Mouse (Mus musculus): ENCODE measurements around the gene Gm43064.
"Not testable (repeated sequence)": the region's sequence is repeated elsewhere in the genome, so short reads cannot be mapped to it uniquely, and the experiment has no call there.

Gene Gm43064

DNA sequence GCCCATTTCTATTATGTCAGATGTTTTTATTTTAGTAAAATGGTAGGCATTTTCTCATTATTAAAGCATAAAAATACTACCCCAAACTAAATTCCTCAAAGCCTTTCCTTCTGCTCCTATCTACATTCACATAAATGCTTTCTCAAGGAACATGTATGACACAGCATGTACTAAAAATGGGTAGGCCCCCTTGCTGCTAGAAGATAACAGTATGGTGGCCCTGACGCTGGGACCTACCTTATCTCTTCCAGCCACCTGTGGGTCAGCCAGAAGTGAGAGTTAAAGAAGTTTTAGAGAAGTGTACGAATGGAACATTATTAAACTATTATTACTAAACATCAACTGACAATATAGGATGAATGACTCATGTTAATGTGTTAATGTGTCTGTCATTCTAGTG is 9.9 kb upstream of the Gm43064 start:
- peak; percentile 83 for DNase-seq (ENCODE audit: low read depth)

DNA sequence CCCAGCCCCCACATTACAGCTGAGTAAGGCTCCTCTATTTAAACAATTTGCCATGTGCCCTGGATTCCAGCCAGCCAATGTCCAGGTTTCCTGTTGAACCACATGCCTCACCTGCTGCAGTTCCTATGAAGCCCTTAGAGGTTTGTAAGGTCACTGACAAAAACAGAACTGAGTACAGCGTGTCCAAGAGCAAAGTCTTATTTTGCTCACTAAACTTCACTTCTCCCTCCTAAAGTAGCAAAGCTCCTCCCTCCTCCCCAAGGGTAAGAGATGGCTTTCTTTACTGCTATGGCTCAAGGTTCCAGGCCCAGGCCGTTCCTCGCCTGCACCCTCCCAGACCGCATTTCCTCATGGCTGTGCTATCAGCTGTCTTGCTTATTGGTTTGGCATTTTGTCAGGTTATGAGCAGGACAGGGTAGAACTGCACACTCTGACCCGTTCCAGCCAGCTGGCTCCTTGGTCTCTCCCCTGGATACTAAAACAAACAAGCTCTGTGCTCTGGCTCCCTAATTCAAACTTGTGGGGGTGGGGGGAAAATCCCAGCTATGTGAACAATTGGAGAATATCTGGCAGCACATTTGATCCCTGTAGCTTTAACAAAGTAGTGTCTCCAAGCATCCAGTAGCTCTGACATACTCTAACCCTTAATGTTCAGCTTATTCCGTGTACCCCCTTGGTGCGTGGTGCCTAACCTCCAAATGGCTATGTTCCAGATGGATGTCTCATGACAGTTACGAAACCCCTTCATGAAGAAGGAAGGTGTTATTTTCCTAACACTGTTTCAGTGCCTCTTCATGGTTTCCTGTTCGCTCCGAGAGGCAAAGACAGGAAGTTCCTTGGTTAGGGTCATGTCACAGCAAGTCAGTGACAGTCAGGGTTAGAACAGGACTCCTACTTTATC is 7.5 kb upstream of the Gm43064 start:
- DNase-seq (ENCODE audit: low read depth): peak; percentile 95

DNA sequence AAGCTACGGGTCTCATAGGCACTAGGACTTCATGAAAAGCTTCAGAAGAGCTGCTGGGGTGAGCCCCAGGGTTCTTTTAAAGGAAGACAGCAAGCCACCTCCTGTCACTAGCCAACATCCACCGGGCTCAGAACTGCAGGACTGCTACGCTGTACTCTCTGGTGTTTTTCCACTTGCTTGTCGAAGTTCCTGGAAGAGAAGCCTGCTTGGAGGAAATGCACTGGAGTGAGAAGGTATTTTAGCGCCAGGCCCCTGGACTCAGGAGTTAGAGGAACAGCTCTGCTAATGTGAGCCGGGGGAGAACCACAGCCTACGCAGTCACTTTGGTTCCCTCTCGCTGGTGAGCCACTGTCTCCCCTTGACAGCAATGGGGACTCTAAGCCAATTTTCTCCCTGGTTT is 6.5 kb upstream of the Gm43064 start:
- DNase-seq (ENCODE audit: low read depth): no peak

DNA sequence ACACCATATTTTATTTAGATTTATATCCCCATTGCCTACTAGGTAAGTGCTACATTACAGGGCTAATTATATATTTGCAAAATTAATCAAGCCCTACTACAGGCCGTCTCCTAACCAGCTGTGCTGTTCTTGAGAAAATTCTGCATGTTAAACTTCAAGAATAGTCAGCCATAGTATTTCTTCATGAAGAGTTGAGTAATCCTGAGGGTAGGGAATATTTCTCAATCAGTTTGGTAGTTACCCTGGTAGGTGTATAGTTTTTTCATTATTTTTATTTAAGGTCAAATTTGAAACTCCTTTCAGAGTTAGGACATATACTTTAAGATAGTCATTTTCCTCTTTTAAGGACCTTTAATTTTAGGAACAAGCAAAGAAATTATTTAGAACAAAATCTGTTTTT is 3.7 kb upstream of the Gm43064 start:
- DNase-seq (ENCODE audit: low read depth): peak; percentile 73

DNA sequence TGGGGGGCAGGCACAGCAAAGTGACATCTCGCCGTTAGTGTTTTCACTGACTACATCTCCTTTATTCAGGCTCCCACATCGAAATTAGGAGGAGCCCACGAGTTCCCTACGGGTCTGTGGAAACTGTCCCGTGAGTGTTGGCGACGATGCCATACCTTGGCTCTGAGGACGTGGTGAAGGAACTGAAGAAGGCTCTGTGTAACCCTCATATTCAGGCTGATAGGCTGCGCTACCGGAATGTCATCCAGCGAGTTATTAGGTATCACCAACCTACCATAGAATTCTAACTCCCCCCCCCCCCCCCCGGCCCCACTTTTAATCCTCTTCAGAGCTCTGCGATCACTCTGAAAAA is 402 bp downstream of the Gm43064 start:
- DNase-seq (ENCODE audit: low read depth): no peak

DNA sequence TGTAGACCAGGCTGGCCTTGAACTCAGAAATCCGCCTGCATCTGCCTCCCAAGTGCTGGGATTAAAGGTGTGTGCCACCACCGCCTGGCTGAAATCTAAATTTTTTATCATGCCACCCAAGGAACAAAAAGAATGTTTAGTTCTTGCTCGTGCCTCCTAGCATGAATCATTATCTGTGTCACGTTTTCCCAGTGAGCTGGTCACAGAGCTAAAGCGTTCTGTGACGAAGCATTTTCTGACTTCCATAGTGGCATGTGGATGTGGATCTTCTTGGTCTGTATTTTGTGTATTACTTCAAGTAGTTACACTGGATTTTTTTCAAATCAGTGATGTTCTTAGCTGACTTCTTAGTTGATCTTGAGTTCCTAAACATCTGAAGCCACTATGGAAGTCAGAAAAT is 1.6 kb downstream of the Gm43064 start:
- DNase-seq (ENCODE audit: low read depth): no peak

DNA sequence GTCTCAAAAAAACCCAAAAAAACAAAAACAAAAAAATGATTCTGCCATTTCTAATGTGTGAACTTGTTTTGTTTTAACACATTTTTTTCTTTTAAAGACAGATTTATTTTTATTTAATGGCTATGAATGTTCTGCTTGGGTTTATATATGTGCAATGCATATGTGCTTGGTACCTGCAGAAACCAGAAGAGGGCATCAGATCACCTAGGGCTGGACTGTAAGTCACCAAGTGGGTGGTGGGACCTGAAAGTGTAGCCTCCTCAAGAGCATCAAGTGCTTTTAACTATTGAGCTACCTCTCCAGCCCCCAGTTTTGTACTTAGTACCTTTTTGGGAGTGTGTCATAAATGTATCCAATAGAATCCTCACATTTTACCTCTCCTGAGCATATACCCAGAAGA is 18.2 kb downstream of the Gm43064 start:
- peak; percentile 49 for DNase-seq (ENCODE audit: low read depth)

DNA sequence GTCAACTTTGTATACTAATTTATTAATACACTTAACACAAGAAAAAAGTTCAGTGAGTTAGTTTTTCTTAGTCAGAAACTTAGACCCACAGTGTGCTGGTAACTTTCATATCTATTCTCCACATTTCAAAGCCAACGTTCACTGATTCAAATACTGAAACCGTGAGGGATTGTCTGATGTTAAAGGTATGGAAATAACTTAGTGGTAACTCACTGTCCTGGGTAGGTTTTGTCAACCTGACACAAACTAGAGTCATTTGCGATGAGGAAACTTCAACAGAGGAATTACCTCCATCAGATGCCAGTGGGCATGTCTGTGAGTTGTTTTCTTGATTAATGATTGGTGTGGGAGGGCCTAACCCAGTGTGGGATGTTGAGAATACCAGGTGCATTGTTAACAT is 19.7 kb downstream of the Gm43064 start:
- DNase-seq (ENCODE audit: low read depth): no peak

DNA sequence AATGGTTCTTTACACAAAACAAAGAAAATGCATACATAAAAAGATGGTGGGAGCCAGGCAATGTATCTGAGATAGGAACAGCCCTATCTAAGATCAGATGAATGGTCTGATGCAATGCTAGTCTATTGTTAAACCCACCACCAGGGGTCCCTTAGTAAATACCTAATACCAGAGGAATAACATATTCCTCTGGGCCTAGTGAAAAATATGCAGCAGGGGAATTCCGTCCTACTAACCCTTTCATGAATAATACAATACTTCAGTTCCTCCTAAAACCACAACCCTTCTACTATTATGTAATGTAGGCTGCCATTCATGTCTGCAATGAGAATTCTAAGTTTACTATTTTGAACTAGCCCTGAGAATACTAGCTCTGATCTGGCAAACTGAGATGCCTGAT is 21.3 kb downstream of the Gm43064 start:
- DNase-seq (ENCODE audit: low read depth): peak; percentile 41

DNA sequence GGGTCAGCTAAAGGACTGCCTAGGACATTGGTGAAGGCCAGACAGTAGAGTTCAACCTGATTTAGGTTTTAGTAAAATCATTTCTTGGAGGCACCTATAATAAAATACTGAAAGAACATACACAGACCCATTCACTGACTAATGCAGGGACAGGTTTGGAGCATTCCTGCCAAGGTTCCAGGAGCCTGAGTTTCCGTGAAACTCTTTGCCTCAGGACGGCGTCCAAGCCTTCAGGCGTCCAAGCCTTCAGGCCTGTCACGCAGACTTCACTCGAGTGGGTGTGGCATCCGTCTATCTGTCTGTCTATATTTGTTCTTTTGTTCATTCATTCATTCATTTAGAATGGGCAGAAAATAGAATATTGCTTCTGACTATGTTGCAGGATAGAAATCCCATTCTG is 21.8 kb downstream of the Gm43064 start:
- DNase-seq (ENCODE audit: low read depth): no peak

DNA sequence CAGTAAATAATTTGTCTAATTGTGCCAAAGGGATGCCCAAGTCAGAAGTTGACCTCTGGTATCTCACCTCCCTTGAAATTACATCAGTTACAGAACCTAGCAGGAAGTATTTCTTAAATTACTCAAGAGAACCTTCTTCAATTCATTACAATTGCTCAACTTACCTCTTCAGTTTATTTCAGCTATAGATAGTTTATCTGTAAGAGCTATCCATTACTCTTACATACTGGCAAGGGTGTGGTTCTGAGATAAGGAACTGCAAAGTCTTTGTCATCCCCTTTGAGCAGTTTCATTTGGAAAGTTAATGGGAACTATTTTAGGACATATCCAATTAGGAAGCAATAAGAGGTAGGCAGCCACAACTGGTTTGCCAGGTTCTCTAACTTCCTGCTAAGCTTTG is 23.1 kb downstream of the Gm43064 start, which contains the start of gene Bcl2l15:
TSS of gene Bcl2l15 (plus strand) at position 176 of the 400 bp plus-strand sequence.
- peak; percentile 46 for DNase-seq (ENCODE audit: low read depth)

DNA sequence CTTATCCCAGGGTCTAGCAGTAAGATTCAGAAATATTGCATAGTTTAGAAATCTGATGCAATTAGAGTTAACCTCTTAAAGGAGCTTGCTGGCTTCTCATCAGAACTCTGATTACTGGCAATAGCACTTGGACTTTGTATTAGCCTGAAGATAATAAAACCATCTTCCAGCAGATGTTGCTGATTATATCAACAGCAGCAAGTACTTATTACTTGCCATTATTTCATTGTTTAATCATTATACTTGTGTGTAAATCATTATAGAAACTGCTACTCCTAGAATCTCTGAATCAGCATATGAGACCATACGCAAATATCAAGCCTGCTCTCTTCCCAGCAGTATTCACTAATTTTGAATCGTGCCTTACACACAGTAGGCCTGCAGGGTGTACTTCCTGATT is 24.6 kb downstream of the Gm43064 start:
- no peak for DNase-seq (ENCODE audit: low read depth)

DNA sequence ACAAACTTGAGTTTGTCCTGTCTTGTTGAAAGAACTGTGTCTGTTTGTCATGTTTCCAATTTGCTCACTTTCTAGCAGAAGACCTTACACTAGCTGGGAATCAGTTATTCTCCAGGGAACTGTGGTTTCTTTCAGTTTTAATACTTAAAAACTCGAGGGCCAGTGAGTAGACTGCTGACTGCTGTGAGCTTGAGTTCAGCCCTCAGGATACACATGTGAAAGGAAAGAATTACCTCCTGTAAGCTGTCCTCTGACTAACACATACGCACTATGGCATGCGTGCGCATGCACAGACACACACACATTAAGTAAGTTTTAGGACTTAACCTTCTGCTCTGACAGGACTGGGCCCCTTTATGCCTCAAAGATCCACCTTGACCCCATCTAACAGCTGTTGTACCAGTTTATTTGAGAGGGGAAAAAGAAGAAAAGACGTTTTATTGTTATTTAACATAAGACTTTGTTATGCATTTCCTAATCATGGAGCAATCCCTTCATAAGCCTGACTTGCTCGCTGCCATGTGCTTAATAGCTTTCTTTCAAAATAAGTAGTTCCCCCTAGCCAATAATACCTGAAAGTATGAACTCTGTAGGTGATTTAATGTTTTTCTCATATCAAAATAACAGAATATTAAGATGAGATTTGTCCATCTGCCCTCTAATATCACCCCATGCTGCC is 26.0 kb downstream of the Gm43064 start:
- DNase-seq (ENCODE audit: low read depth): no peak

DNA sequence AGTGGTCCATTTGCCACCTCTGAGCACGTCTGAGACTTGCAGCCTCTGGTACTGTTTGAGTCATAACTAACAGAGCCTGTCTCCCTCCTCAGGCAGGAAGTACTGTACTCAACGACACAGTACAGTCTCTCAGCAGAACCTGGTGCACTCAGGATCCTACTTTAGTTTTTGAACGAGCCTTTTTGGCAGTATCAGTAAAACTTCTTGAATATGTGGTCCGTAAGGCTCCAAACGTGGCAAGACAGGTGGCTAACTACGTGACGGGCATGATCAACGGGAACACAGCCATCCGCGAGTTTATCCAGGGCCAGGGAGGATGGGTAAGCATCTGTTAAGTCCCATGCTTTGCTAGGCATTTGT is 26.6 kb downstream of the Gm43064 start:
- peak; percentile 29 for DNase-seq (ENCODE audit: low read depth)

DNA sequence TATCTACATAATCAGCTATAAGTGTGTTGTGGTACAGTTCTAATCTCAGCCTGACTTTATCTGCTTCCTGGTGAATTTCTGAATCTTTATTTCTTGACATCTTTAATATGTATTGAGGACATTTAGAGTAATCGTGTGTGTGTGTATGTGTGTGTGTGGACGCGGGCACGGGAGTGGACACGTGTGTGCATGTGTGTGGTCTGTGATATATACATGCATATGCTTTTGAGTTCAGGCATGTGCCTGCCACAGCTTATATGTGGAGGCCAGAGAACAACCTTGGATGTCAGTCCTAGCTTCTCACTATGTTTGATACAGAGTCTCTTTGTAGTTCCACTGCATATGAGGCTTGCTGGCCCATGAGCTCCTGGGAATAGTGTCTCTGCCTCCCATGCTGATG is 27.1 kb downstream of the Gm43064 start:
- no peak for DNase-seq (ENCODE audit: low read depth)

DNA sequence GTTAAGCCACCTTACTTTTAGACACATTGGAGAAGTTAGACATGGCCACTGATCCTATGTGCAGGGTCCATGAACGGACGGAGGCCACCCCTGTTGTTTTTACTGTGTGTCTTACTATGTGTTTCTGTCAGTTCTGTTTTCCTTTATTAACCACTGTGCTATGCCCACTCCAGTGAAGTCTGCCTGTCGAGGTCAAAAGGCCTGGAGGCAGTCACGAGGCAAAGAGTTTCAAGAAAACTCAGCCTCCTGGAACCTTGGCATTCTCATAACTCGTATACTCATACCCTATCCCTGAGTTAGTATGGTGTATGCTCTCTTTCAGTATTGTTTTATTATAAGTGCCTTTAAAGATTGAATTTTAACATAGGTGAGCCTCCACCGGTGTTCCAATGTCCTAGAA is 30.3 kb downstream of the Gm43064 start:
- no peak for DNase-seq (ENCODE audit: low read depth)

DNA sequence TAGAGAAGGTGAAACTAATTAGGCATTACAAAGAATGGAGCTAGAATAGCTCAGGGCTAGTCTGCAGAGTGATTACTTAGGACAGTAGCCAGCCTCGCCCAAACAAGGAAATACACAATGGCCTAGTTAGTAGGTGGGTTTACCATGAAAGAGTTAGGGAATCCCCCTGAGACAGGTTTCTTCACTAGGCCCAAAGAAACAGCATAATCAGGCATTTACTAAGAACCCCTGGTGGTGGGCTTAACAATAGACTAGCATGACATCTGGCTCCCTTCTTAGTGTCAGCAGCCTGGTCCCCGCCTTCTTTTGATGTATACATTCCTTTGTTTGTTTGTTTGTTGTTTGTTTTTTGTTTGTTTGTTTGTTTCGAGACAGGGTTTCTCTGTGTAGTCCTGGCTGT is 30.8 kb downstream of the Gm43064 start:
- not testable (repeated sequence) for DNase-seq (ENCODE audit: low read depth)

DNA sequence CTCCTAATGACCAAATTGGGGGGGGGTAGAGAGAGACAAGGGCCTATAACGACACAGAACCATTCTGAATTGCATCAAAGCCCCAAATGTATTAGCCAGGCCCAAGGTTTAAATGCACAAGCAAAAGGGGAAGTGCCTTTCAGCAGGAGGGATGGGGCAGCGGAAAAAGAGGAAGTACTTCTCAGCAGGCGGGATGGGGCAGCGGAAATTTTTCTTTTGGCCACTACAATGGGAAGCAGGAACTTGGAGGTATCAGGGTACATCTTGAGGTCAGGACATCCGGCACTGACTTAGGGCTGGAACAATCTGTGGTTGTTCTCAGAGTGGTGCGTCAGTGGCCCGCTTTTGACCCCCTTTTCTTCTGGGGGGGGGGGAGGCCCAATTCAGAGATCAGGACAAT is 31.6 kb downstream of the Gm43064 start:
- DNase-seq (ENCODE audit: low read depth): peak; percentile 48

DNA sequence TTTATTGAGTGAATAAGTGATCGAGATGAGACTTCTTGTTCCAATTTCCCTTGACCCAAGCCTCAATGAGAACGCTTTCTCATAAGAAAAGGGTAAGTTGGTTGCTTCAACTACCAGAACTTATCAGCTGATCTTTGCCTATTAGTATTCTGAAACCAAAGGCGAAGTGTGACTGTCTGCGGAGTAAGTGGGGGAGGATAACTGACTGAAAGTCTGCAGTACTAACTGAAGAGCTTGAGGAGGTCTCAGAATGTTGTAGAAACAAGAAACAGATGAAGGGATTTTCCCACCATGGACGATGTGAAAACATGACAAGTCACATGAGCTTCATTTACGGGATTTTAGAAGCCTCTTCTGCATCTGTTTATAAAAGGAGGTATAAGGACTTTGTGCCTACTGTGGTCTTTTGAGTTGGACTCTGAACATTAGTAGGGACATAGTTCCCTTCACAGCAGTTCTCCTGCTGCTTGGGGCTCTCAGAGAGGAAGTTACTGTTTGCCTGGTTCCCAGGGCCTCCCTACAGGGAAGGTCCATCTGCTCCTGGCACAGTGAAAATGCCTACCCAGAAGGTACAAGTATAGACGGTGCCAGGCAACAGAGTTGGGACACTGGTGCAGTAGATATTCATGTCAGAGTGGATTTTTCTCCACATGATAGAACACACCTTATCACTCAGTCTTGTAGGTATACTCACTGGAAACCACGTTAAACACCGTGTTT is 41.4 kb downstream of the Gm43064 start:
- no peak for DNase-seq (ENCODE audit: low read depth)

DNA sequence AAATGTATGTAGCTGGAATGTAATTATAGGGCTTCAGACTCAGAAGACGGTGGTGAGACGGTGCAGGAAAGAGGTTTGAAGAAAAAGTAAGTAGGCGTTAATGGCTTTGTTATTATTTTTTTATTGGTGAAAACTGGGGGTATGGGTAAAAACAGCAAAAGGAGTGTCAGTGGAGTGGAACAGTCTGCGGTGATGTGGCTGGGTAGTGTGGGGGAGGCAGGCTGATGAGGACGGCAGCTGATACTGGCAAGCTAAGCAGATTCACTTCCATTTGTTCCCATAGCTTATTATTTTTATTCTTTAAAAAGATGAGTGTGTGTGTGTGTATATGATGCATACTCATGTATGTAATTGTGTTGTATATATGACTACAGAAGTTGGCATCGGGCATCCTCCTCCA is 42.1 kb downstream of the Gm43064 start:
- no peak for DNase-seq (ENCODE audit: low read depth)

DNA sequence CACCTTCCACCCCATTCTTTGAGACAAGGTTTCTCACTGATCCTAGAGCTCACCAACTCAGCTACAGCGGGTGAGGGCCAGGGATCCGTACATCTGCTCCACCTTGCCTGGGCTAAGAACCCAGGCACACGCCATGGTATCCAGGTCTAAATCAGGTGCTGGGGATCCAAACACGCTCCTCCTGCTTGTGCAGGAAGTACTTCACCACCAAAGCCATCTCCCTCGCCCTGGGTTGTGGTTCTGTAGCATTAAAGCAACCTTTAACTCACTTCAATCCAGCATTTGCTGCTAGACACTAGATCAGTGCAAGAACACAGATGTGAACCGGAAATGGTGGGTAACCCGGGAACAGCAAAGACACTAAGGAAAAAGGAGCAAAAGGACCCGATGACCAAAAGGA is 42.5 kb downstream of the Gm43064 start:
- no peak for DNase-seq (ENCODE audit: low read depth)

DNA sequence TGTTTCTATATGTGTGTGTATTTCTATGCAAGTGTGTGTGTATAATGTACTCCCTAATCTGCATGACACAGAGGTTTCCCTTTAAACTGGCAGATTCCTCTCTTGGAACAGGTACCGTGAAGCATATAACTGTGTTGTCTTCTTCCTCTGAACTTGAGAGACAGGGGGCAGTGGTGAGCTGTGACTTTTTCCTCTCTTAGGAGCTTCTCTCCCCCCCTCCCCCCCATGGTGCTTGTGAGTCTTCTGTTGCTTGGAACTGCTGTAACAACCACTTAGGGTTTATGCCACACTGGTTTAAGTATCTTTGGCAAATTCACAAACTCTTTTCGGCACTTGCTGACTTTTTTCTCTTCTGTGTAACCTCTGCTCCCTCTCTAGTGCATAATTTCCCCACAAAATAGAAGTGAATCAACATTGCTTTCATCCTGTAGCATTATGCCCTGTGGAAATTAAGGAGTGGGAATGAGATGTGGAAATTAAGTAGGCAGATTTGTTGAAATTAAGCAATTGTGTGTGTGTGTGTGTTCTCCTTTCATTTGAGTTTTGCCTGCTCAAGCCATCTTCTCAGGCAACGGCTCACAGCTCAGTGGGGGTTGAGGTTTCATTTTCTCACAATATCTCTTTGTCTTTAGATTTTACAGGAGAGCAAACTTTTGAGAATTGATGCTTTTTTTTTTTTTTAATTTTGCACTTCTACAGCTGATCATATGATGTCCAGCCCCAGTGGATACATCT is 43.4 kb downstream of the Gm43064 start:
- DNase-seq (ENCODE audit: low read depth): peak; percentile 94

Measured in 416B (cell line).